Mouse (Mus musculus) cerebellum, adult 9-10 months (tissue): ENCODE data around the gene Bcat1.

ENCODE experiments used
- DNase-seq: peaks from one replicate; pipeline ENCODE4 v3.0.0; 2022

Bcat1 gene

DNA sequence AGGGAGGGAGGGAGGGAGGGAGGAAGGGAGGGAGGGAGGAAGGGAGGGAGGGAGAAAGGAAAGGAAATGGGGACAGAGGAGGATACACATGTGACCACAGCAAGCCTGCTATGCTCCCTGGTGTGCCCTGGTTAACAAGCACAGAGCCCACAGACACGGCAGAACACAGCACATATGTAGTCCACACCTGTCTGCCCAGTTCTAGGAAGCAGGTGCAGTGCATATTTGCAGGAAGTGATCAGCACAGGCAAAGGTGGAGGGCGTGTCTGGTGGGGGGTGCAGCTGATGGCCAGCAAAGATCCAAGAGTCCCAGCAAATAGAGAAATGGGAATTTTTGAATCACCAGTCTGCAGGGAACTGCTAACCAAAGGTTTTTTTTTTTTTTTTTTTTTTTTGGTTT, 23.3 kb downstream of the Bcat1 start:
- no peak for DNase-seq

DNA sequence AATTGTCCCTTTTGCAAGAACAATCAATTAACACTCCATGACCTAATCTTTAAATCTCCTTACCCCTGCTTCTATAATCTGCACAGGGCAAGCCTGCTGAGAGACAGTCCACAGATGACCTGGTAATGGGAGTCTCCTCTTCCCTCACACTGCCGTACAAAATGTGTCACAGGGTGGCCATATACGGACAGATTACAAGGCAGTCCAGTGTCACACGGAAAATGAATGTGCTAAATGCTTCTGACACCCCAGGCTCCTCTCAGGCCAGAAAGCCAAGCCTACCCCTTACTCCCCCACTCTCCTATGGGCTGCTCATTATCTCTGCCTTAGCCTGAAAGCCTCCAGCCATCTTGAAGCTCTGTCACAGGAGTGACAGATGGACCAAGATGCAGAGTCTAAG, 25.1 kb downstream of the Bcat1 start:
- no peak for DNase-seq

DNA sequence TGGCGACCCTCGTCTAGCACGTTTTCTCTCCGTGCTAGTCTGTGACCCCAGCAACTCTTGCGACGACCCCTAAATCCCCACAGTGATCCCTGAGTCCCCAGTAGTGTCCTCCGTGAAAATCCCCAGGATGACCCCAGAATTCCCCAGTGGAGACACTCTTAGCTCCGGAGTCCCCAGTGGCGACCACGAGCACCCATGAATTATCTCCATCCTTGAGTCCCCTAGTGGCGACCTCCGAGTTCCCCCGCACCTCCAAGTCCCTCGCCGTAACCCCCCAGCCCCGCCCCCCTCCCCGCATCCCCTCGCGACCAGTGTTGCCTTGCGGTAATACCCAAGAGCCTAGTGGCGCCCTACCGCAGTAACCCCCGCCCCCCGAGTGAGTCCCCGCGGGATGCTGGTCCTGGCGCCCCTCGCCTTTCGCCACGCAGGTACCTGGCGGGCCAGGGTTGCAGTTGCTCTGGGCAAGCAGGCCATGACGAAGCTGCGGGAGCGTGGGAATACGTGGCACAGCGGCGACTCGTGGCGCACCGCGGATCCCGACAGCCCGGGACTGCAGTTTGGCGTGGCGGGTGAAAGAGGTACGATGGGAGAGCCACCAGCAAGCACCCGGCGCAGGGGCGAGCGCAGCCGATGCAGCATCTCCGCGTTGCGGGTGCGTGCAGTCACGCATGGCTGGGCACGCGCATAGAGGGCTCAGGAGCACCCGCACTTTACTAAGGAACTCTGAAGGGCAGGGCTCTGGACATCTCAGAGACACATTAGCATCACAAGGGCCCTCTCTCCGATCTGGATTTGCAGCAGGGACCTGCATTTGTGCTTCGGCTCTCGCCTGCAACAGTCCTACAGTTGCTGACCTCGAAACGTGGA, 27.6 kb downstream of the Bcat1 start:
- peak; percentile 21 for DNase-seq

DNA sequence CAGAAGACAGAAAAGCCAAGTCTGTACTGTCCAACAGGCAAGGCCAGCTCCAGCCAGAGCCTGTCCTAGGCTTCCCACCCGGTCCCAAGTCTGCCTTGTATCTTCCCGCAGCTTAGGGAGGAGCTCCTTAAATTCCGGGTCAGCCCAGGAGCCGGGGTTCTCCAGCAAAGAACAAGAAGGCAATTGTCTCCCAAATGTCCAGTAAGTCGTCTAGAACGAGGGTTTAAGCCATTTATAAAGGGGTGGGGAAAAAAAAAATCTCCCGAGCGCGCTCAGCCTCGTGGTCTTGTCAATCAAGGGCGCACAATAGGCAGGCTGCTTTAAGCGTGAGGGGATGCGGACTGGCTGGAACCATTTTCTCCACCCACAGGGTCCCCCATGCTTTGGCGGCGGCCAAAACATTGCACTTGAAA, 28.5 kb downstream of the Bcat1 start:
- DNase-seq, result peak; percentile 22

DNA sequence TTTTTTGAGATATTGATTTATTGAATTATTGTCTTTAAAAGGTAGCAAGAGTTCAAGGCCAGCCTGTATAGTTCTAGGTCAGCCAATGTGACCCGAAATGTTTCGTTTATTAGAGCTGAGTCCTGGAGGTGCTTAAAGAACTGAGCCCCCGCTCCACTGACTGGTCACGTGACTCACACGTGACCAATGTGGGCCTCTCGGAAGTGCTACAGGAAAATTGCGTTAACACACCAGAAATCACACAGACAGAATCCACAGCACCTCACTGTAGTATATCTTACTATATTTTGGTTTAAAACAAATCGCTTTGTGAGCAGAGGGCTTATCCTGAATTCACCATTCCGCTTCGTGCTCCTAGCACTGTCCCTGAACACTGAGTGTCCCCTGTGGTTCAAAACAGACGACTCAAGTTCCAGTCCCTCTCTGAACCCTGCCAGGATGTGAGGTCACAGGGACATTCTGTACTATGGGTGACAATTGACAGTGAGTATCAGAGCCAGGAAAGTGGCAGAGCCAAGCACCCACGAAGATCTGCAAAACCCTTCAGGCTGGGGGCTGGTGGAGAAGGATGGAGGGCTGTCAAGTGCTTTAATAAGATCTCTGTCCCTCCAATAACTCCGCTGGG, 29.6 kb downstream of the Bcat1 start:
- DNase-seq, result peak; percentile 12

DNA sequence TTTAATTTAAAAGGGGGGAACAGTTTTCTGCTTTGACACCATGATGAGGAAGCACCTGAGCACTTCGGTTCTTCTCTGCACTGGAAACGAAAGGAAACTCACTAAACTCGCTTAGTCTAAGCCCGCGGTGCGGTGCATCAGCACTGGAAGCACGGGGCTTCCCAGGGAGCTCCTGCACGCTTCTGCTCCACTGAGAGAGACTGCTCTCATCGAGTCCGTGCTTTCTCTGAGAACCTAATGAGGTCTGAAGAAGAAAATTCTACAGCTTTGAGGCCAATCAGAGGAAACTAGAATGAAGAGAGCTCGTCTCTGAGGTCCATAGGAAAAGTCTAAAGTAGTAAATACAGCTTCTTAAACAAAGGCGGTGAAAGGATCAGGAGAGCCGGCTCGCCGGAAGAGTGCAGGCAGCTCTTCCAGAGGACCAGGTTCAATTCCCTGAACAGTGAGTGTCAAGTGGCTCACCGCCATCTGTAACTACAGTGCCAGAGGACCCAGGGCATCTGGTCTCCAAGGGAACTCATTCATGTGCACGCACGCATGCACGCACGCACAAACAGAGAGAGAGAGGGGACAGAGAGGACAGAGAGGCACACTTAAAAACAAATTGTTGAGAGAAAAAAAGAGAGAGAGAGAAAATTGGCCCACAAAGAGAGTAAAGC, 30.9 kb downstream of the Bcat1 start:
- no peak for DNase-seq

DNA sequence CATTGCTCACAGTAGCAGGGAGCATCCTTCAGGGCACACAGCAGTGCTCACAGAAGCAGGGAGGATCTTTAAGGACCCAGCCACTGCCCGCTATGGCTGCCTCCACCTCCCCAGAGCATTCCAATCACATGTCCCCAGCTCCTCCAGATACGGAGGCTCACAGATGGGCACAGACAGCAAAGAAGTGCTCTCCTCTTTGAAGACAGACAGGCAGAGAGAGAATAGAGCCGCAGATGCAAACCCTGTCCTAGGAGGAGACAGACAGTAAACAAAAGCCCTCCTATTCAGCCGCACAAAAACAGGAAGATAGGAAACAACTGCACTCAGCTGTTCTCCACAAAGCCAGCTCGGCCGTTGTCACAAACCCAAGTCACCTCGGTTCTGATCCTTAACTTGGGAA, 35.3 kb downstream of the Bcat1 start:
- no peak for DNase-seq

DNA sequence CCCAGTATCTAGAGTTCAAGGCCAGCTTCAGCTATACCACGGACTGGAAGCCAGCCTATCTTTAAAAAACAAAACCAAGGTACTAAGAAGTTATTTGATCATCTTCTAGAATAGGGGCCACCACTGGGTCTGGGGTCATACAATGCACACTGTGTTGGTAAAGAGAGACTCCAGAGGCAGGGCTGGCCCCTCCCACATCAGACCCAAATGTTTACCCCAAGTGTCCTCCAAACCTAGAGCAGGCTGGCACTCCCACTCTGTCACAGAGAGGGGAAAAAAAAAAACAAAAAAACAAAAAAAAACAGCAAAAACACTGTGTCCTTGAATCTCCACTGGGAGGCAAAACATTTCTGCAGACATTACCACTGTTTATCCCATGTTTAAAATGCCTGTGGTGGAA, 38.4 kb downstream of the Bcat1 start:
- no peak for DNase-seq

DNA sequence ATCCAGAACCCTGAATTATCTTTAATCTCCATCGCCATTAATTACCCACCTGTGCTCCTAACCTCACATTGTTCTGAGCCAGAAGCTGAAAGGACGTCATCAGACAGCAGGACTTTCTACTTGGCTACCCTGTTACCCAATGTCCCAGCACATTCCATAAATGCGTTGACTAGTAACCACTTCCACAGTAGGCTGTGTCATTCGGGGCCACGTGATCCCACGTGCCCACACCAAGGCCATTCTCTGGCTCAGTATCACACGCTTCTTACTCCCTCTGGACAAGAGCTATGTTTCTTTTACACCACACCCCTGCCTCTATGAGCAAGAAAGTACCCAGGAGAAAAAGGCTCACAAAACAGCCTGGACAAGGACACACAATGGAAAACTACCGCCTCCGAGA, 40.6 kb downstream of the Bcat1 start:
- DNase-seq, result no peak

DNA sequence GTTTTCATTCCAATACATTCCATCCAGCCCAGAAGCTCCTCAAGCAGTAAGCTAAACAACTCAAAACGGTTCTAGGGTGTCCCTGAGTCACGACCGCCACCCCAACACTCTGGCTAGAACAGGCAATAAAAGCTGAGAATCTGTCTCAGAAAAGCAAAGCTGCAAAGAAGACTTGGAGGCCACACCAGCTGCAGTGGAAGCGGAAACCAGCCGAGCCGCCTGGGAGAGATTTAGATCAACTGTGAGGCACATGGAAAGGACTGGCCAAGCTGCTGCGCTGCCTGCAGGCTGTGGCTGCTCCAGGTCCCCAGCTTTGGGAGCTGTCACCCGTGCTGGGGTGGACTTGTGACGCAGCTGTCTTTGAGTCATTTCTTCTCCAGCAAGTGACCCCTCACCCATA, 45.4 kb downstream of the Bcat1 start:
- no peak for DNase-seq

DNA sequence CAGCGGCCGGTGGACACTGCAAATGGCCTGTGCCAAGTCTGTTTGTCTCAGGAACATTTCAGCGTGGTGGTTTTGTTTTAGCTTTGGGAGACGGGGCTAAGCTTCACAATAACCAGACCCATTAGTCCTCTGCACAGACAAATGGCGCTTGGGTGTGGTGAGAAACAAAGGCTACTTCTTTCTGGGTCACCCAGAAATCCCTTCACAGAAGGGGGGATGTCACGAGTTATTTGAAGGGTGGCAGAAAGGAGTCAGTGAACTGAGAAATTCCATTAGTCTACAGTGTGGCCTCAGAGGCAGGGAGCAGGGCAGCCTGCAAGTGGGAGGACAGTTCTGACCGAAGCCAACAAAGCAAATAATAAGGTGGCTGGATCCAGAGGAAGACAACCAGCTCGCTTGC, 52.0 kb downstream of the Bcat1 start:
- no peak for DNase-seq

DNA sequence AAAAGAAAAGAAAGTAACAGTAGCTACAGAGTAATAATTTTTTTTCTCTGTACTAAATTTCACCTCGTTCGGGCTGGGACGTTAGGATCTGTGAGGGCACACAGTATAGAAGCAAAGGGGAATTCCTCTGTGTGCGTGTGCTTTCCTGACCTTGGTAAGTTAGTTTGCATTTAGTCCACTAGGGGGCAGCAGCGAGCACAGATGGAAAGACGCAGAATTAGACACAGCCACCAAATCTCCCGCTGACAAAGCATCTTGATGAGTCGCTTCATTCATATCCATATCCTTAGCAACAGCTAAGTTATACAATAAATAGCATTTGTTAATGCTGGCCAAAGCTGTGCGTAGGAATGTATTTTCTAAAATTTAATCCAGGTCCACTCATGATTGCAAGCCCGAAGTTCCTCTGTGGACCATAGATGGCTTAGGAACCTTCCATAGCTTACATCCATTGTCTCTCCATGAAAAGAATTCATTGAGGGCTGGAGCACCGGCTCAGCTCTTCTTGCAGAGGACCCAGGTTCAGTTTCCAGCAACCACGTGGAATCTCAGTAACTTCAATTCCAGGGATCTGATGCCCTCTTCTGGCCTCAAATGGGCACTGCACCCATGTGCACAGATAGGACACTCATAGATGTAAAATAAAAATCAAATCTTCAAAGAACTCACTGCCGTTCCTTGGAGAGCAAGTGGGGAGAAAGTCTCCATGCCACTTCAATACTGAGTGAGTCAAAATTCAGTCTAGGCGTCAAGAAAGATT, 52.8 kb downstream of the Bcat1 start:
- DNase-seq, result no peak

DNA sequence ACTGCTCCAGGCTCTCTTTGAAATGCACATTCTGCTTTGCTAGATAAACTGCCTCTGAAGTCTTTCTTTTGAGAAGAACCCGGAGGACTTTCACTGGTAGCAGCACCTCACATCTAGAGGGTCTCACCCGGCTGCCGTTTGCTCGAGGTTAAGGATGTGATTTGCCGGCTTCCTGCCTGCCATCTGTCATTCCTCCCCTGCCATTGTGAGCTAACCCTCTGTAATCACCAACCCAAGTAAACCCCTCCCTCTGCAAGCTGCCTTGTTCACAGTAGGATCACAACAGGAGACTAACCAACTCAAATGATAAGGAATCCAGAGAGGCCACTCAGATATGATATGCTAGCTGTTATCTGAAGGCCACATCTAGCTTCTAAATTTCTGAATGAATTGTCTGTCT, 53.6 kb downstream of the Bcat1 start:
- no peak for DNase-seq

DNA sequence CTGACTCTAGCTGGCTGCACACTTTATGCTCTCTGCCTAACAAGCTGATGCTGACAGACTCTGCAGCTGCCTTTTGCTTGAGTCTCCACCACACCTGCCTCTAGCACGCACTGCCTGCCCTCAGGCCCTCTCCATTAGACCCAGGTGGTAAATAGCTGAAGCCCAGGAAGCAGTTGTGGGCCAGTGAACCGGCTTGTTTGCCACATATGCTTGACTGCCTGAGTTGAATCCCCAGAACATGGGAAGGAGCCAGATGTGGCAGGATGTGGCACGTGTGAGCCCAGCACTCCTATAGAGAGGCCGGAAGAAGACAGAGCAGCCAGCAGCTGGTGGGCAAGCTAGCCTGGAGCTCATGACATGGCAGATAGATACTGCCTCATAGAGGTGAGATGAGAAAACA, 55.4 kb downstream of the Bcat1 start:
- DNase-seq, result no peak

DNA sequence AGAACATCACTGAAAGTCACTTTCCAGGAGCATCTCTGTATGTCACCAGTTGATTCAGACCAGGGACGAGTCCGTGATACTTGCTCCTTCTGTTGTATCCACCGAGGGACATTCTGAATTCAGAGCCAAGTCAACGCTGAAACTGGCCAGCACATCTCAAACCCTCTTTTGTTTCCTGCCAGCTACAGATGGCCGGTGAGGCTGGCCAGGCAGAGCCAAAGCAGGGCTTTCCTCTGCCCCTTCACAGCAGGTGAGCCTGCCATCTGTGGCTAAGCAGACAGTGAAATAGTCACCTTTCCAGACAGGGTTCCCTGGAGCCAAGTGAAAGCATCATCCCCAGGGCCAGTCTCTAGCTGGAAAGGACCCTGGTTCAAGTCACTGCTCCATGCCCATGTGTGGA, 57.7 kb downstream of the Bcat1 start:
- DNase-seq, result peak; percentile 95

DNA sequence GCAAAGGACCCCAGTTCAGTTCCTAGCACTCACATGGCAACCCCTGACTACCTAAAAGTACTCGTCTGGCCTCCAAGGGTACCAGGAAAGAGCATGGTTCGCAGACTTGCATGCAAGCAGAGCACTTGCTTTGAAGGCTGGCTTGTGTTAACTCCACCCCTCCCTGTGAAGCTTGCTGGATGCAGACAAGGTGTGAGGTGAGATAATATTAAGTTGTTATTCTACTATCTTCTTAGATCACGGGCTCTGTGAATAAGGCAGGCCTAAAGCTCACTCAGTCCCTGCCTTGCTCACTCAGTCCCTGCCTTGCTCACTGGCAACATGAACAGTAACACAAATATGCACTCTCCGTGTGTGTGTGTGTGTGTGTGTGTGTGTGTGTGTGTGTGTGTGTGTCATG, 58.5 kb downstream of the Bcat1 start:
- no peak for DNase-seq

DNA sequence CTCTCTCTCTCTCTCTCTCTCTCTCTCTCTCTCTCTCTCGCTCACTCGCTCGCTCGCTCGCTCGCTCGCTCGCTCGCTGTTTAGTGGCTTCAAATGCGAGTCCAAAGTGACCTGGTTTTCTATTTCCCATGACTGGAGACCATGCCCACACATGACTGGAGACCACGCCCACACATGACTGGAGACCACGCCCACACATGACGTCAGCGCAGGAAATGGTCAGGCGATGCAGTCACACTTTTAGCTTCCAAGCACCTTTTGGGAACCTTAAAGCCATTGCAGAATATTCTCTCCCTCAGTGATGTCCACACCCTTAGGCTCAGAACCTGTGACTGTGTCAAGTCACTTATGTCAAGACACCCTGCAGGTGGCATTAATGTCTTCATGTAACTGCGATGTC, 59.3 kb downstream of the Bcat1 start:
- no peak for DNase-seq

DNA sequence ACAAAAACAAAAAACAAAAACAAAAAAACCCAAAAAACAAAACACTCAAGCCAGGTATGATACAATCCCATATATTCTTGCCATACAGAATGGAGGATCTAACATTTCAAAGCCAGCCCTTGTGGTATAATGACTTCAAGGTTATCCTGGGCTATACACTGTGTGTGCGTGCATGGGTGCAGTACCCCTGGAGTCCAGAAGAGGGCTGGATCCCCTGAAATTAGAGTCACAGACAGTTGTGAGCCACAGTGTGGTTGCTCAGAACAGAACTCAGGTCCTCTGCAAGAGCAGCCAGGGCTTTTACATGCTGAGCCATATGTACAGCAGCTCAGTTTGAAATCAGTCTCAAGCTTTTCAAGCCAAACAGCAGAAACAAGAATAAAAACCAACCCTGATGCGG, 61.0 kb downstream of the Bcat1 start:
- DNase-seq, result no peak

DNA sequence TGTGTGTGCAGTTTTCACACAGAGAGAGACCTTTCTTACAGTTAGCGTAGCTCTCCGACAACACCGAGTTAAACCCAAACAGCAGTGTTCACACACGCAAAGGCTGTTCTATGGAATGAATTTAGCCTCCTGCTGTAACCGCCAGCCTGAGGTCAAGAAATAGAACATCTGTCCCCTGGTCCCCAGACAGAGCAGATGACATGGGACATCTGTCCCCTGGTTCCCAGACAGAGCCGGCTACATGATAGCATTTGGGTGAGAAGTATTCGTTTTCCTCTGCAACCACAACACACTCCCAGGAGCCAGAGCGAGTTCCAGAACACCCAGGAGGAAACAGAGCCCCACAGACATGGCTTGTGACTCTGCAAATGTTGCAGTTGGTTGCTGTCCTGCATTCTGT, 63.3 kb downstream of the Bcat1 start:
- no peak for DNase-seq

DNA sequence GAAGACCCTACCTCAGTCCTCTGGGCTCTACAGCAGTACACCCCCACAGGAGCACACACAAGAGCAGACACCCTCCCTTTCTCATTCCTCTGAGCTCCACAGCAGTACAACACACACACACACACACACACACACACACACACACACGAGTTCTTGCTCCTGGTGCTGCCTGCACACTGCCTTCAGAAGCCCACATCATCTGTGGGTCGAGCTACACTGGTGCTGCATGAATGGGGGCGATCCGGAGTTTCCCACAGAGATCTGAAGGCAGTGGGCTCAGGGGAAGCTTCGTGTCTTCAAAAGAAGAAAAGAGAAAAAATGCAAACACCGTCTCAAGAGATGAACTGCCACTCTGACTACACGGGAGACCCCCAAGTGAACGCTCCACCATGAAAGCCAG, 64.8 kb downstream of the Bcat1 start:
- DNase-seq, result no peak

DNA sequence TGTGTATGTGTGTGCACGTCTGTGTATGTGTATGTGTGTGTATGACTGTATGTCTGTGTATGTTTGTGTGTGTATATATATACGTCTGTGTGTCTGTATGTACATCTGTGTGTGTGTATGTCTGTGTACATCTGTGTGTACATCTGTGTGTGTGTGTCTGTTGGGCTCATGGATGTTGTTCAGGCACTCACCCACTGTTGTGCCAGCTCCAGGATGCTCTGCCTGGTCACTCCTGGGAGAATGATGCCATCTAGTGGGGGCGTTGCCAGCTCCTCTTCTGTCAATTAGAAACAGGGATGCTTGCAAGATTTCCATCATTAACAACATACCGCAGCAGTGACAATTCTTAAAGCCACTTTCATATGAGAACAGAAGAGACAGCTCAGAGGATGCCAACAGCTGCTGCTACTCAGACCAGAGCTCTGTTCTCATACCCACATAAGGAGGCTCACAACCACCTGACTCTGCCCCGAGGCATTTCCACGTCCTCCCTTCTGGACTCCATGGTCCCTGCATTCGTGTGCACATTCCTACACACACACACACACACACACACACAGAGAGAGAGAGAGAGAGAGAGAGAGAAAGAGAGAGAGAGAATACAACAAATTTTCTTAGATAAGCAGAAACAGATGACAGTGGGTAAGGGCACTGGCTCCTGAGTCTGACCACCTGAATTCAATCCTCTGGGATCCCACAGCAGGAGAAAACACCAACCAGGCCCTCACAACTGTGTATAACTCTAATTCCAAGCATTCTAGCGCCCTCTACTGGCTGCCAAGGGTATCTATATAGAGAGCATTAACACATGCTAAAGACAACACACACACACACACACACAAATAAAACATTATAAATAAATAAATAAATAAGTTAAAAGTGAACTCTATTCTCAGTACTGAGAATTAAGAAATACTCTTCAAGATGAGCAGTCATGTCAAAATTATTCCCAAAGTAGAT, 65.8 kb downstream of the Bcat1 start:
- no peak for DNase-seq

DNA sequence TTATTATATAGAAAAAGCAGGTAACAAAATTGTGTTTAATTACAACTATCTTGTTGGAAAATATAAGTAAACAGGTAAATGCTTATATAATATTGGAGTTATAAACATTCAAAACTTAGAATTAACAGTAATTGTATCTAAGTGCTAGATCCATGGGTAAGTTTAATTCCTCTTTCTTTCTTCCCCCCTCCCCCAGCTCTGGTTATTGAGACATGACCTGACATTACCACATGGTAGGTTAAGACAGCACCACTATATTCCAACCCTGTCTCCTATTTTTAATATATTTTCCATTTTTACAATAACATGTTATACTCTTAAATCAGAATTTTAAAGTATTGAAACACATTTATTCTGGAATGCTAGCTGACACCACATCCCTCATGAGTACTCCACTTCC, 72.5 kb downstream of the Bcat1 start:
- DNase-seq, result no peak
